ENCODE assay signal across 21 mouse cellular contexts in genomic region chr19:44148345-44148744, GRCm38 (mm10). TPM values are rescaled to one million over a fixed set of nuclear protein-coding genes. Genes with fewer than 3 reads are reported as not detected.
DNase-seq lines count a peak whose midpoint lies in the region; ATAC-seq lines count a peak whose summit lies in the region.
"Had no signal": no experiment of that assay in that cellular context is flagged by ENCODE, and none has a peak within 500 bp of the region (broad histone marks: within the 10 kb centered on the region; RNA-seq: fewer than 3 reads in every experiment).

No protein-coding gene starts in this region.

- no peaks in the 10 kb centered on the region for H3K27me3 ChIP-seq in splenic B cell, adult 2 months (ENCODE audit: control insufficient read depth, insufficient read depth, low read length, poor library complexity, severe bottlenecking)
- H3K27me3 ChIP-seq: lung, embryonic 15.5 days; stomach, embryonic 15.5 days had no signal

- peaks cover 2% of the 10 kb centered on the region; the same call in 1 of the 2 replicates for H3K36me3 ChIP-seq in splenic B cell, adult 2 months (ENCODE audit: control insufficient read depth, insufficient read depth, low read length, poor library complexity, severe bottlenecking)

- DNase-seq in CD4-positive, CD25-positive, alpha-beta regulatory T cell, adult 2 months (ENCODE audit: low read depth, low spot score), result peak; percentile 27
- DNase-seq in kidney, adult 9 months, result peak; percentile 33
- no peak for DNase-seq in kidney, postnatal 14 days
- DNase-seq in retina, postnatal 1 day, result peak; percentile 24
- no peak for DNase-seq in retina, embryonic 14.5 days (ENCODE audit: low spot score)
- DNase-seq in splenic B cell, adult 2 months (ENCODE audit: low read depth, low spot score), result peak; percentile 43
- no peak for DNase-seq in adrenal gland, adult 2 months
- DNase-seq: adrenal gland, postnatal 10 days; cerebellum, adult 8-10 months; gastrocnemius, postnatal 10 days; heart, postnatal 4 days; kidney, postnatal 4 days; layer of hippocampus, postnatal 36 days; thymus, postnatal 36 days had no signal

- no peak for ATAC-seq in CD4-positive, CD25-positive, alpha-beta regulatory T cell, adult 4 months
- ATAC-seq: forebrain, embryonic 16.5 days; midbrain, embryonic 16.5 days had no signal

RNA-seq across cellular contexts. Expression of gene Bloc1s2, which starts 2.1 kb away (rescaled TPM):
- polyA plus RNA-seq in CD4-positive, CD25-positive, alpha-beta regulatory T cell, adult 4 months (2017; shearing (Covaris generic)), result 100 to 1,000 TPM; 117 to 129 TPM
- total RNA-seq in adrenal gland, adult 2 months (2021), result 10 to 100 TPM; 21.1 to 23.9 TPM
- polyA plus RNA-seq in adrenal gland, adult 2 months (2012; rRNA removed), result 6.5 and 12.9 TPM in 2 replicates

RNA-seq across cellular contexts. Expression of gene Cwf19l1, which starts 12.7 kb away (rescaled TPM):
- 10 to 100 TPM; 31.4 to 31.6 TPM for polyA plus RNA-seq in CD4-positive, CD25-positive, alpha-beta regulatory T cell, adult 4 months (2017; shearing (Covaris generic))
- 10 to 100 TPM; 16.5 to 25.4 TPM for total RNA-seq in adrenal gland, adult 2 months (2021)
- polyA plus RNA-seq in adrenal gland, adult 2 months (2012; rRNA removed), result 3.3 and 6.2 TPM in 2 replicates

RNA-seq across cellular contexts. Expression of gene Chuk, which starts 41.1 kb away (rescaled TPM):
- 10 to 100 TPM; 43.5 to 46.8 TPM for polyA plus RNA-seq in CD4-positive, CD25-positive, alpha-beta regulatory T cell, adult 4 months (2017; shearing (Covaris generic))
- 10 to 100 TPM; 48.7 to 78.2 TPM for total RNA-seq in adrenal gland, adult 2 months (2021)
- 8.9 and 10.5 TPM in 2 replicates for polyA plus RNA-seq in adrenal gland, adult 2 months (2012; rRNA removed)

RNA-seq across cellular contexts. Expression of gene Pkd2l1, which starts 43.9 kb away (rescaled TPM):
- not detected for polyA plus RNA-seq in CD4-positive, CD25-positive, alpha-beta regulatory T cell, adult 4 months (2017; shearing (Covaris generic))
- total RNA-seq in adrenal gland, adult 2 months (2021), result not detected
- 0.02 TPM in 1 of 2 replicates, not detected in the other for polyA plus RNA-seq in adrenal gland, adult 2 months (2012; rRNA removed)
- total RNA-seq: adrenal gland, postnatal 10 days; gastrocnemius, postnatal 10 days; heart, postnatal 4 days; megakaryocyte, adult 5-6 weeks had no signal
- polyA plus RNA-seq: forebrain, embryonic 16.5 days; limb, embryonic 11.5 days; stomach, embryonic 15.5 days had no signal

RNA-seq across cellular contexts. Expression of gene Scd3, which starts 54.7 kb away (rescaled TPM):
- polyA plus RNA-seq in CD4-positive, CD25-positive, alpha-beta regulatory T cell, adult 4 months (2017; shearing (Covaris generic)), result not detected
- total RNA-seq in adrenal gland, adult 2 months (2021), result under 1 TPM in 1 of 2 experiments, not detected in 1; 0.09 TPM
- polyA plus RNA-seq in adrenal gland, adult 2 months (2012; rRNA removed), result 0.10 TPM in 1 of 2 replicates, not detected in the other
- total RNA-seq: gastrocnemius, postnatal 10 days; heart, postnatal 4 days had no signal

Comparison
In these comparisons a context has a peak if more than half of its experiments do, and no peak if none do; other contexts are left out.
1. DNase-seq: peak in CD4-positive, CD25-positive, alpha-beta regulatory T cell, adult 2 months (single experiment), kidney, adult 9 months (single experiment), retina, postnatal 1 day (single experiment) and splenic B cell, adult 2 months (single experiment); none in kidney, postnatal 14 days (single experiment), retina, embryonic 14.5 days (single experiment) and adrenal gland, adult 2 months (single experiment).